Mouse (Mus musculus): Measurements from ENCODE around the gene Rnf141.
A peak's percentile ranks its signal among the peaks of the same experiment; 100 is the strongest.

Rnf141 gene

DNA sequence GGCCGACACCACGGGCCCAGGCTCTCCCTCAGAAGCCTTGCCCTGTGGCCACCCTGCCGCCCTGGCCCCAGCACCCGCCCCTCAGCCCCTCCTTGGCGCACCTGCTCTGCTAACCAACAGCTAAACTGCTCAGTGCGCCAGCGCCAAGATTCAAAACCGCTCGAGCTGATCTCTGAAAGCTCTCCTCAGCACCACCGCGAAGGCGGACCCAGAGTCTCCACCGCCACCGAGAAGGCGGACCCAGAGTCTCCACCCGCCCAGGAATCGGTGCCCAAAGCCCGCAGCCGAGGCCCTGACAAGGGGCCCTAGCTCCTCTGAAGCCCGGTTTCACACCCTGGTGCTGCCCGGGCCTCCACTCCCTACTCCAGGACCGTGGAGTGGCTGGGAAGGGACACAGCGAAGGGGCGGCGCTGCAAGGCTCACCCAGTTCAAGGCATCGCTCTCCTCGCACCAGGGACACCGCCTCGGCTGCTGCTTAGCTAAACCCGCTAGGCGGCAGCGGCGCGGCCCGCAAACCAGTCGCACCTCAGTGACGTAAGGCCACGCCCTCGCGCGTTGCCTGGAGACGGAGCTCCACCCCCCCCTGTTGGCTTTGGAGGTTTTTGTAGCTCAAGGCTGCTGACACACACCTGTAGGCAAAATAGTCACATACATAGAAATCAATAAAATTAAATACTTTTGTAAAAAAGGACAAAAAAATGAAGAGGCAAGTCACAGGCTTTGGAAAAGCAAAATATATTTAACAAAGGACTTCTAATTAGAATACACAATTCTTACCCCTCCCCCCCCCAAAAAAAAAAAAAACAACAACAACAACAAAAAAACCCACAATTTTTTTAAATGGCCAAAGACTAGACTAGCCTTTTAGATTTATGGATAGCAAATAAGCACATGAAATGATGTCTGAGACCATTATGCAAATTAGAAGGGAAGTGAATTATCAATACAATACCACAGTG is at the start of gene Rnf141:
Rnf141 (minus strand) TSS at position 542 of the 959 bp plus-strand sequence.
- DNase-seq (ENCODE audit: low spot score in 2 of 2), result peak; percentile 86 to 94

DNA sequence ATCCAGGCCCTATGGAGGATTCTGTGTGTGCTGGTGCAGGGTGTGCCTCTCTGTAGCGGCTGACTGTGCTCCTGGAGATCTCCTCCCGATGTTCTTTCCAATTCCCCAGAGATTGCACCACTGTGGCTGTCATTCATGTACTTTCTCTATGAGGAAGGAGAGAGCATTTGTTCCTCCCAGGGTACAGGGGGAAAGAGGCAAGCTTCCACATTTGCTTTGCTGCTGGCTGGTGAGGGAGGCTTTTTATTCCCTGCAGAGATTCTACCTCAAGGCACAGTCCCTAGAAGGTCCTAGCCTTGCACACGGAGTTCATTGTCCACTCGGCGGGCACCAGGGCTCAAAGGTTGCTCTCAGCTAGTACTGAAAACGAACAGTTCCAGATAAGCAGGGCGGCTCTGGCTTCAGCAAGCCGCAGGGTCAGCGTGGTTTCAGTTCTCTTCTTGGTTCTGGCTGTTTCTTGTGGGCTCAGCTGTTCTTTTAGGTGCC is 47.3 kb upstream of the Rnf141 start:
- DNase-seq (ENCODE audit: low spot score in 2 of 2), result peak in 1 of 2 experiments; percentile 35

DNA sequence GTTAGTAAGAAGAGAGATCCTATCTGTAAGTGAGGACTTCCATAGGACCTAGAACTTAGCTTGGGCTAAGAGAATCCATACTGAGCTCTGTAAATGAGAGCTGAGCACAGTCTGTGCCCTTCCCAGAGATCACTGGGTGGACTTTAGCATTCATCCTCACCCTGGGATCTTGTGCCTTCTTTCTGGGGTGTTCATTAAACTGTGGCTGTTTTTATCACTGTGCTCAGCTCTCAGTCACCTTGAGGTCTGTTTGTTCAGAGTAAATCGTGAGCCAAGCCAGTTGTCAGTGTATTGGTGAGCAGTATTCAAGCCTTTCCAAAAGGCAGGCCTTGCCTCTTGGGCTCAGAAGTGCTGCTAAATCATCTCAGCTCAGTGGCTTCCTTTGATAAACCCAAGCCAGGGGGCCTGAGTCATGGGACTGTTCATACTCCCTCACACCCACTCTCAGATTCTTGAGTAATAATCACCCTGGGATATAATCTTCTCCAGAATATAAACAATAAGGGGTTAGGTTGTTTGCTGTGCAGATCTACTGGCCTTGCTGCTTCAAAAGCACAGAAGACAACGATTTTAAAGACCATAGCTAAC is 37.6 kb upstream of the Rnf141 start:
- DNase-seq (ENCODE audit: low spot score in 2 of 2), result no peak

DNA sequence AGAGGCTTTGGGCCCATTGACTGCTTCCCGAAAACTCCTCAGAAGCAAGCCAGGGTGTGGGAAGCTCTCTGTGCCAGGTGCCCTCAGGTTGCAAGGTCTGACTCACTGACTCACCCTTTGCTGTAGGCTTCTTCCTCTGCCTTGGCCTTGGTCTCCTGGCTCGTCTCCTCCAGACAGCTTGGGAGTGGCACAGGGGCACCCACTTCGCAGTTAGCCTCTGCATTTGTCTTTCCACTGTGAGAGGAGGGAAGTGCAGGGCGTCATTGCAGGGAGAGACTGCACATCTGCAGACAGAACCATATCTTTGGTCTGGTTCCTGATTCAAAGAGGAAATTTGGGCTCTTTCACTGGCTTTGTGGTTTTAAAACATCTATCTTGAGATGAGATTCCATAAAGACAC is 33.8 kb upstream of the Rnf141 start:
- no peak for DNase-seq (ENCODE audit: low spot score in 2 of 2)

DNA sequence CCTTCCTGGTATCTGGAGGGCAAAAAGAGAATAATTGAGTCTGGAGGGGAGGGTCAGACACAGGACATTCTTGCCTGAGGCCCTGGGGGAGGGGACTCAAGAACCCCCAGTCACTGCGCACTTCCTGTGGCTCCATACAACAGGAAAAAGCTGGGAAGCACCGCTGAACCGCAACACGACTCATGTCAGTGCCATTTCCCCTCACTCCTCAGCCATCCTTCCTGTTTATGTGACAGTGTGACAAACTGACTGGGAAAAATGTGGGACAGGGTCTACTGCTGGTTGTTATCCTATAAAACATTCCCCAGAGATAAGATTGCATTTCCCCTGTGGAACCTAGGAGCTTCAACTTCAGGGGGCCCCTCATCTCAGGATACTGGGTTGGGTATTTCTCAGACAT is 32.7 kb upstream of the Rnf141 start:
- DNase-seq (ENCODE audit: low spot score in 2 of 2), result no peak

DNA sequence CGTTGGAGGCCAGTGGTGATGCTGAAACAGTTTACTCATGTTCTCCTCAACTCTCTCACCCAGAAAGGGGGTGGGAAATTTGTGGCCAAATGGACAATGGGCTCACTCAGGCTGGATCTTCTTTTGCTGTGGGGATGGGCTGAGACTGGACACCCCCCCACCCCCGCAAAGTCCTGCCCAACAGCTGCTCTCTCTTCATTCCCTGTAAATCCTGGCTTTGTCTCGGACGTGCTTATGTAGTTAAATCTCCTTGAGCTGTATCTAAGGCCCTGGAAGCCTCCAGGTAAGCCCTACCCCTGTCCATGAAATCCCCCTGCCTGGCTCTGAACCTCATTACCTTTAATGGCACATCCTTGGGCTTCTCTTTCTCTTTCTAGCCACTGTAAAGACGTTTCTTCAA is 24.6 kb upstream of the Rnf141 start:
- DNase-seq (ENCODE audit: low spot score in 2 of 2), result no peak

DNA sequence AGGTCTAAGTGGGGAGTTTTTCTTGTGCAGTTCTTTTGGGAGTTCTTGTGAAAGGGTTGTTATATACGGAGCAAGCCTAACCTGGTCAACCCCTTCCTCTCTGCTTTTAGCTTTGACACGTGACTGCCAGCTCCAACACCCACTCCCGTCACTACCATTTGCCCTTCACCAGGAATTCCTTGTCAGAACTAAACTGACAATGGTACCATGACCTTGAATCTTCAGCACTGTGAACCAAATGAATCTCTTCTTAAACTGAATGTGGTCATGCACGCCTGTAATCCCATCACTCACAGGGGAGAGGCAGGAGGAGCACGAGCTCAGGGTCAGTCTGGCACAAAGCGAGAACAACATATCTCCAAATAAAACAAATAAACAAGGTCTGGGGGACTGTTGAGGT is 22.9 kb upstream of the Rnf141 start:
- DNase-seq (ENCODE audit: low spot score in 2 of 2), result no peak

DNA sequence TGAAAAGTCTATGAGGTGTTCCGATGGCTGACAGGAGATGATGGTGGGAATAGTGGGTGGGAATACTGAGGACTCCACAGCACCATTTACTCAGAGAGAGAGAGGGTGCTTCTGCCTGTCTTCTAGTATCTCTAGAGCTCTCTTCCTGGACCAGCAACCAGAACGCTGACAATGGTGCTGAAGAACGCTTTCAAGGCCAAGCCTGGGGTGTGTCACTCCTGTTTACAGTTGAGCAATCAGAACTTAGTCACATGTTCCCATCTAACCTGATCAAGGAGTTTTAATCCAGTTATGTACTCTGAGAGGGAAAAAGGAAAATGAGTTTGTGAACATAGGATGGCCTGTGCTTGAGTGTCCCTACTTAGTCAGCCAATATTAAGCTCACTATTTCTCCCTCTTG is 21.8 kb upstream of the Rnf141 start:
- no peak for DNase-seq (ENCODE audit: low spot score in 2 of 2)

DNA sequence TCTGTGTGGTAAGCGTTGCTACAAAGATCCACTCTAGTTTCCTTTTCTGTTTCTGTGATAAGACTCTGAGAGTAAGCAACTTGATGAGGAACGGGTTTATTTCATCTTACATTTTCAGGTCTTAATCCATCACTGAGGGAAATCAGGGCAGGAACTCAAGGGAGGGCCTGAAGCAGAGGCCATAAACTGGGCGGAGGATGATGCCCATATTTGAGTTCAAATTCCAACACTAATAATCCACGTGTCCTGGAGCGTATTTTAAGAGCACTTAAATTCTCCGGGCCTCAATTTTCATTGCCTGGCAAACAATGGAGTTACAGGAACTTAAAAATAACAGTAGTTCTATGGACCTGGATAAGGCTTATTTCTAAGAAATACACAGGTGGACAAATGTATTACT is 21.3 kb upstream of the Rnf141 start:
- DNase-seq (ENCODE audit: low spot score in 2 of 2), result no peak

DNA sequence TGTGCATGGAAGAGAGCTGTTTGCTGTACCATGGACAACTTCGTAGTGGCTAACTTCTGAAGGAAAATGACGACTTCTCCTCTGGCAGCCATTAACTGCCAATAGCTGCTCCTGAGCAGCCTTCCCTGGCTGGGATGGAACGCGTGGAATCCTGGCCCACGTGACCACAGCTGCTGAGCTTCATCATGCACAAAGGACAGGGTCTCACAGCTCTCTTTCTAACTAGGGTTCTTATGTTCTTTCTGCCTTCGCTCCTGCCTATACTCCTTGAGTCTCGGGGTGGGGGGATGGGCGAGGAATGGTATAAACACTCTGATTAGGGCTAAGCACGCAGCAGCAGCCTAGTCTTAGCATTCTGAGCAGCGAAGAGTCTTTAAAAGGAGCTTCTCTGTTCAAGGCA is 20.8 kb upstream of the Rnf141 start:
- DNase-seq (ENCODE audit: low spot score in 2 of 2), result no peak

DNA sequence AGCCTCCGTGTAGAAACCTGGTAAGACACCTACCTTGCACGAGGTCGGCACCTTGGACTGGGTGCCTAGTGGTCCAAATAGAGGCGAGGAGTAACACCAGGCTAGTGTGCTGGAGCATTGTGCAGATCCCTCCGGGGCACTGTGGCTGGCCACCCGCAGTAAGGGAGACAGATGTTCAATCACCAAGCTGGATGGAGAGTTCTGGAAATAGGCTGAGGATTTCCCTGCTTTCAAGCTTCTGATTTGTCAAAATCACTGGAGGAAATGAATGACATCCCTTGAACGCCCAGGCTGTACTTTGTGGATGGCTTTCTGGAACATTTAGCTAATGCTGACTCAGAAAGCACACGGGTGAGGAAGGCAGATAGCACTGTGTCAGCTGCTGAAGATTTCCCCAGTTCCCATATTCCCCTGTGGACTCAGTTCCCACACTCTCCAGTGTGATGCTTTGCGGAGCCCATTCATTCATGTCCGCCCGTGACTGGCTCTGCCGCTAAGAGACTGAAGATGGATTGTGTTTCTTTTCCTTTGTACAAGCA is 18.6 kb upstream of the Rnf141 start, which contains the start of gene Lyve1:
Lyve1 (minus strand) TSS at position 489 of the 539 bp plus-strand sequence.
- no peak for DNase-seq (ENCODE audit: low spot score in 2 of 2)

DNA sequence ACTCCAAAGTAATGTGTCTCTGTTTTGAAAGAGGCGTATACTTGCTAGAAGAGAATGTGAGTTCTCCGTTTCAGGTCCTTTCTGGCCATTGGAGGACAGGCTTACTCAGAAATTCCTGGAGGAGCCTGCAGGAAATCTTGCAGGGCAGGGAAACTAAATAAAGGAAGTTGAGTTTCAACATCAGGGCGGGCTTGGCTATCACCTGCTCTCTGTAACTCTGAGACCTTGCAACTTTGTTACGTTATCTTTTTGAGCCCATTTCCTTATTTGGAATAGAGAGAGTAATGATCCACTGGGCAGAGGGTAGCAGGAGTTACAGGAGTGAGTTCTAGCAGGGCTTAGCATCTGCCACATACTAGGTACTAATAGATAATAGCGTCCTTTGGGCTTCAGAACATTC is 15.9 kb upstream of the Rnf141 start:
- no peak for DNase-seq (ENCODE audit: low spot score in 2 of 2)

DNA sequence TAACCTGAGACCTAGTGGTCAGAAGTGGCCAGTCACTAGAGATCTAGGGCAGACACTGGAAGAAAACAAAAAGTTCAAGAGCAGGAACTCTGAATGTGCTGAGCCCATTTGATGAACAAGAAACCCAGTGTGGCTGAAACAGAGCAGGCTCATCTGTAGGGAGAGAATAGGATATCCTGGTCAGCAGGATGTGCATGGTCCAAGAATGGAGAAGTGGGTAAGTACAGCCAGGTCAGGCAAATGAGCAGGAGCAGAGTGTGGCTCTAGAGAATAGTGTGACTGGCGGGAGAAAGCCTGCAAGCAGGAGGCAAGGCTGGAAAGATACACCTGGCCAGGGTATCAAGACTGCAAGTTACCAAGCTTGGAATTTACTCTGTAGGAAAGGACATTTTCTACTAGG is 11.3 kb upstream of the Rnf141 start:
- DNase-seq (ENCODE audit: low spot score in 2 of 2), result no peak

DNA sequence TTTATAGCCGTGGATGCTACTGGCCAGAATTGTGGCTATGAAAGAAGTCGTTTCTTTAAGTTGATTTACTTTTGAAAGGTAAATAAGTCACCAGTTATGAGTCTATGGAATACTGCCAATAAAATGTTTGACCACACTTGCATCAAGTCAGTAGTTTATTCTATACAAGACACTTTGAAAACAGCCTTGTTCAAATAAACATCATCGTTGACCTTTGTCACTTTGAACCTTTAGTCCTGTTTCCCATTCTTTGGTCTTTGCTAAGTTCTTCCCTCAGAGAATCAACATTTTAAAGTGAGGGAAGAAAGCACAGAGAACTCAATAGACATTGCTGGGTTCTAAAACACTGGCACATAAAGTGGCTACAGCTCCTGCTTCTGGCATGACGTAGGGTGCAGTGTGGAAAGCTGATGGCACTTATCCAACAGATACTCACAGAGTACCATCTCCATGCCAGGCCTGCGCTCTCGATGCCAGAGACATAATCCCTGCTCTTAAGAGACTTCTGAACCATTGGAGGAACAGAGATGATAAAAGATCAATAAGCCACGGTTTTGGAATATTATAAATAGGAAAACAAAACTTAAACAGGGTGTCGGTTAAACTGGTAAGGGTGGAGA is 10.8 kb upstream of the Rnf141 start:
- no peak for DNase-seq (ENCODE audit: low spot score in 2 of 2)

DNA sequence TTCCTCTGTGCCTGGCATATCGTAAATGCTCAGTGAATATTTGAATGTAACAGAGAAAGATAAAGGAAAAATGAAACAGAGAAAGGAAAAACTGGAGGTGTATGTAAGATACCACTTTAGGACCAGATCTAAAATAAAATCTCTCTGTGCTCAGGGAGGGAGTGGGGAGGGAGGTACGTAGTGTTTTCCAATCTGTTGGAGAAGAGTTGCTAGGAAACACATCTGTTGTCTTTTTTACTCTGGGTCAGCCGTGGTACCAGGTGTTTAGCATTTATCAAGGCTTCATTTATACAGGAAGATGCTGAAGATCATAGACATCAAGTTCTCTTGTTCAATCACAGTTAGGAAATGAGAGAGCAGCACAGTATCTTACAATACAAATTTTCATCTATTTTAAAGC is 10.3 kb upstream of the Rnf141 start:
- no peak for DNase-seq (ENCODE audit: low spot score in 2 of 2)

DNA sequence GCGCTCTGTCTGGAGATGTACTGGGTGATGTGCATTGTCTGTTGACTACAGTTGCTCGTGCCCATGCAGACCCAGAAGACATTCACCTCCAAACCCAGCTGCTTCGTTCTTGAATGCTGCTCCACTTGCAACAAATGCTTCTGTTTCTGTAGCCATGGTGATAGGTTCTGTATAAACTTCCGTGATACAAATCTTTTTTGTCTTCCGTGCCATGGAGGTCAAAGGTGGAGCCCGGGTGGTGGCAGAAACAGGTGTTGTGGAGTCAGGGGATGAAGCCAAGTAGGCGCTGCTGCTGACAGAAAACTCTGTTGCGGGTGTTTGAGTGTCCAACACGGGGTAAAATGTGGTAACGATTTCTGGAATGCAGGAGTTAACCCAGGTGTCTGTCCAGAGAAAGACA is 9.4 kb upstream of the Rnf141 start:
- DNase-seq (ENCODE audit: low spot score in 2 of 2), result no peak

DNA sequence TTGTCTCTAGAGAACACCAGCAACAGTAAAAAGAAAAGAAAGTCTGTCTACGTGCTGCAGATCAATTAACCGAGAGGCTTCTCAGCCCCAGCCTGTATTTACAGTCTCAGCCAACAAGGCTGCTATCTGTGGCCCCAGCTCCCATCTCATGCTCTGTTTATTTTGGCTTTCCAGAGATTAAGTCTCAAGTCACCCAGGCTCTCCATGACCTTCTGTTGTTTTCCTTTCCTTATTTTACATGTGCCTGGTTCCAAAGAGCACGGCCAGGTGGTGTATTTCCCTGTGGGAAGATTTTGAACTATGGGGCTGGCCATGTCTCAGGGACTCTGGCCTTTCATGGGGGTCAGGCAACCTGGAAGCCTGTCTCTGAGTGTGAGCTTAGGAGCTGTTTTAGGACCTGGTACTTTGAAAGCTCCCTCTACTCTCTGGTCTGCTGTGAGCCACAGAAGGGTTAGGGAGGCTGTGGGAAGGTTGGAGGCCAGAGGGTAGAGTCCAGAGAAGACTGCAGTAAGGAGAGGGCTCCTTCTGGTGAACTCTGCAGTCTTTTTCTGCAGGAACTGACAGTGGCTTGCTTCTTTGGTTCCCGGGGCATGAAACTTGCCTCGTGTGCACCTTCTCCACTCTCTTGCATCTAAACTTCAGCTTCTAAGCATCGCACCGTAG is 7.4 kb upstream of the Rnf141 start:
- no peak for DNase-seq (ENCODE audit: low spot score in 2 of 2)

DNA sequence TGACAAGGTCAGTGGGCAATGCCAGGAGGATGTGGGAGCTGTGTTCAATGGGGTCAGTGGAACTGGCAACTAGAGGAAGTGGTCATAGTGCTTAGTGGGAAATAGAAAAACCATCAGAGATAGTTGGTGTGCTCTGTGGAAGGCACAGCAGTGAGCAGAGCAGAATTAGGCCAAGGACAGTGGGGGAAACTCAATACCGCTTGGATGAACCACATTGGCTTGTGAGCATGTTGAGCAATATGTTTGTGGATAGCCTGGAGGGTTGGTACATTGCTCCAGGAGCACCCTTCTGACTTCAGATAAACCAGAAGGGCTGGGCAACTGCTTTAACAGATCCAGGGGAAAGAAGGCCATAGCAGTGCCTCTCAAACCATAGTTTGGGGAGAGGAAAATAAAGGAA is 4.1 kb upstream of the Rnf141 start:
- DNase-seq (ENCODE audit: low spot score in 2 of 2), result no peak

DNA sequence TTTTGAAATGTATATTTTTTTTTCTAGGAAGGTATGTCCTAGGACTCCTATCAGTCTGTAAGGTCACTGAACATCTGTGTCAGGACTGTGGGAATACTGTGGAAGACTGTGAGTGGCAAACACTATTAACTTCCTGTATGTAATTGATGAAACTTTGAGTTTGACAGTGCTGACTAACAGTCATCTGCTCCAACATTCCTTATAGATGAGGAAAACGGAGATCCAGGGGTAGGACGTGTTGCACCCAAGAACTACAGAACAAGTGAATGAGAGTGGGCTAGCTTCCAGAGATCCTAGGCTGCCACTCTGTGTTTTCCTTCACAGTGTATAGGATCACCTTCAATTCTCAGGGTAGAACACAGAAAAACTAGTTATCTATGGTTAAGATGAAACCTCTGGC is 3.1 kb upstream of the Rnf141 start:
- DNase-seq (ENCODE audit: low spot score in 2 of 2), result no peak

DNA sequence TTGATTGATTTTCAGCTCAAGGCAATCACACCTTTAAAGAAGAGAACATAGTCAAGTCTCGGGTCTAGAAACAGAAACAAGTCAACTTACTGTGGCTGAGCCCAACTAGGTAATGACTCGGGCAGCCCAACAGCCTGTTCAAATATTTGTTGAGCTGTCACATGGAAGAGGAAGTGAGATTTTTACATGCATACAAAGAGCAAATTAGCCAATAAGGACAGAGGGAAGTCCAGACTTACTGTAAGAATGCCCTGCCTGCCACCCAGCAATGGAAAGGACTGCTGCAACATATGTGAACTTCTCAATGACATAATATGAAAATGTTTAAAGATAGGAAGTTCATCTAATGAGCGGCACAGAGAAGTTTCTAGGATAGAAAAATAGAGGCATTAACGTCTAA is 3.9 kb downstream of the Rnf141 start:
- DNase-seq (ENCODE audit: low spot score in 2 of 2), result no peak

DNA sequence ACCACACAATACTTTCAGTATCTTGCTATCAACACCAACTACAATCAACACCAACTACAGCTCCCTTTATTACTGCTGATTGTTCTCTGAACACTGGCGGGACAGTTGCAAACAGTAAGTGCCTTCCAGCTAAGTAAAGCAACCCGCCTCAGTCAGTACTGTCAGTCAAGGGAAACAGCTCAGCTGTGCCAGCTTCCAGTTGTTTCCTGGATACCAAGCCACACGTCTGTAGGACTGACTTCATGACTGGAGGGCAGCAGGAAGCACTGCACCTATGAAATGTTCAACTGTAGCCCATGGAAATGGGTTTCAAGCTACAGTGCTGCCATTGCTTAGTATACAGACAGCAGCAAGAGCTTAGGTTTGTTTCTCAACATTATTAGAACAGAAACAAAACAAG is 9.7 kb downstream of the Rnf141 start:
- DNase-seq (ENCODE audit: low spot score in 2 of 2), result no peak

DNA sequence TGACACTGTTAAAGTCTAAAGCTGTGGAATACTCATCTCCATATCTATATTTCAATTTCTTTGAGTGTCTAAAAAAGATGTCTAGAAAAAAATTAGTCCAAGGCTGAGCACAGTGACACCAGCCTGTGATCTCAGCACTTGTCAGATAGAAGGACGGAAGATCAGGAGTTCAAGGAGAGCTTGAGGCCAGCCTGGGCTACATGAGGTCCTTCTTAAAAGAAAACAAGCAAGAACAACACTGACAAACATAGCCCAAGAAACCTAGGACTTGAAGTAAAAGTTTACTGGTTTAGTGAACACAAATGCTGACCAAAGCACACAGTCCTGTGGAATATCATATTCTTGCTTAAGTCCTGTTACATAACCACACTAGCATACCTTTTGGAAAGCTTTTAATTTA is 10.2 kb downstream of the Rnf141 start:
- no peak for DNase-seq (ENCODE audit: low spot score in 2 of 2)
